Mouse (Mus musculus): ENCODE measurements around the gene Gm49776. TPM values are rescaled to one million over a fixed set of nuclear protein-coding genes. Genes with fewer than 3 reads are reported as not detected.
"Not testable (repeated sequence)": the region's sequence is repeated elsewhere in the genome, so short reads cannot be mapped to it uniquely, and the experiment has no call there.

Gene Gm49776
- 1.7 TPM in 1 of 2 replicates, not detected in the other for polyA plus RNA-seq (2016; fragmentation: Nextera tagmentation; extraction: Ambion mirVana)

GRCm38 (mm10) chr16:18258221-18258620 is at the start of gene Gm49776:
TSS of gene Gm49776 (minus strand) at chr16:18258321.
- no peak for ATAC-seq
- H3K36me3 ChIP-seq: peaks cover 98% of the 10 kb centered on the region
- H3K9ac ChIP-seq: no peak within 1 kb of the TSS
- H3K4me3 ChIP-seq: no peak within 1 kb of the TSS
- no peaks in the 10 kb centered on the region for H3K4me1 ChIP-seq
- H3K27ac ChIP-seq: no peak within 1 kb of the TSS
- H3K9me3 ChIP-seq (replicated peaks): no peaks in the 10 kb centered on the region
- H3K4me2 ChIP-seq: no peak within 1 kb of the TSS
- H3K27me3 ChIP-seq (replicated peaks): no peaks in the 10 kb centered on the region
- WGBS (ENCODE audit: insufficient replicate concordance): 89% methylated on average over 2 of the region's 2 CpGs

DNA sequence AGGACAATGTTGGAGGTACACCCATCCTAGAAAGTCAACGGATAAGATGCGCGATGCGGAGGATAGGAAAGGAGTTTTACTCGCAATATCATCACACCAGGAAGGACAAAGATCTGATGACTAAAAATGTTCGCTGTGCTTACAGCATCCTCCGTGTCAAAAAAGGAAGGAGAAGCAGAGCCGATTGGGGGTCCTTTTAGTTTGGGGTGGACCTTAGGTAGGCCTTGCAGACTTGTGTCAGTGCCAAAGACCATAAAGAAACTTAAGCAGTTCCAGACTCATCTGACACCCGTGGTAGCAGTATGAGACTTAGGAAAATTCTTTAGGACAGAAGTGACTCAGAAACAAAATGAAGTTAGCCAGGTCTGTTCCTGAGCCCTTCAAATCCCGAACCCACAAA is 31.5 kb upstream of the Gm49776 start:
- Histone ChIP-seq H3K9ac (peak overlapping the region; percentile 64), H3K36me3 (peaks cover 32% of the 10 kb centered on the region), H3K4me2 (peak overlapping the region; percentile 94), H3K4me3 (peak overlapping the region; percentile 74), H3K4me1 (peaks cover 37% of the 10 kb centered on the region), H3K27ac (peak overlapping the region; percentile 73)
- WGBS (ENCODE audit: insufficient replicate concordance): 2% methylated on average over 10 of the region's 10 CpGs
- H3K27me3 ChIP-seq (replicated peaks); H3K9me3 ChIP-seq (replicated peaks); ATAC-seq: not testable (repeated sequence)

DNA sequence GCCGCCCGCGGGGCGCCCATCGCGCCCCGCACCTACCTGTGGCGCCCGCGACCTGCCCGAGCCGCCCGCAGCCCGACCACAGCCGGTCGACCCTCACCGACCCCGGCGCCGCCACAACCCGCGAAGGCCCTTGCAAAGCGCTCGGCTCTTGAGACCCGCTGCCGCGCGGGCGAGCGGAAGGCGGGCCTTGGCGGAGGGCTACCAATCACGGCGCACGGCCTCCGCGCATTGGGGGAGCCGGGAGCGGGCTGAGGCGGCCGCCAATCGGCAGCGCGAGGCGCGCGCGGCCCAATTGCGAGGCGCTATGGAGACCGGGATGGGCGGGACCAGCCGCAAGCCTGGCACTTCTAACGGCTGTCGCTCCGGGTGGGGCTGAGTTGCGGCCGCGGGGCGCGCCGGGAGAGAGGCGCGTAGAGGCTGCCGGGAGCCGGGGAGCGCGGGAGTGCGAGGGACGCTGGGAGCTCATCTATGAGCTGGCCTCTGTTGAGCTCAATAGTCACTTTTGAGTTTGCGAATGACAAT is 31.0 kb upstream of the Gm49776 start, which contains the start of gene Dgcr8:
Dgcr8 (minus strand) TSS at position 180 of the 522 bp plus-strand sequence.
- Histone ChIP-seq H3K4me3 (peak within 1 kb of the TSS; percentile 74), H3K27ac (peak within 1 kb of the TSS; percentile 91), H3K9ac (peak within 1 kb of the TSS; percentile 87), H3K4me1 (peaks cover 37% of the 10 kb centered on the region), H3K4me2 (peak within 1 kb of the TSS; percentile 94), H3K9me3 (replicated peaks) (no peaks in the 10 kb centered on the region), H3K36me3 (peaks cover 37% of the 10 kb centered on the region), H3K27me3 (replicated peaks) (no peaks in the 10 kb centered on the region)
- under 1% methylated on average over 65 of the region's 71 CpGs for WGBS (ENCODE audit: insufficient replicate concordance)
- peak; percentile 97 for ATAC-seq

GRCm38 (mm10) chr16:18288581-18289061 is 30.5 kb upstream of the Gm49776 start:
- H3K27me3 ChIP-seq (replicated peaks): no peaks in the 10 kb centered on the region
- H3K4me3 ChIP-seq: peak overlapping the region; percentile 74
- peaks cover 37% of the 10 kb centered on the region for H3K4me1 ChIP-seq
- H3K4me2 ChIP-seq: peak overlapping the region; percentile 94
- no peaks in the 10 kb centered on the region for H3K9me3 ChIP-seq (replicated peaks)
- peaks cover 42% of the 10 kb centered on the region for H3K36me3 ChIP-seq
- WGBS (ENCODE audit: insufficient replicate concordance): under 1% methylated on average over 31 of the region's 31 CpGs
- peak; percentile 88 for ATAC-seq
- peak overlapping the region; percentile 87 for H3K9ac ChIP-seq
- peak overlapping the region; percentile 91 for H3K27ac ChIP-seq

DNA sequence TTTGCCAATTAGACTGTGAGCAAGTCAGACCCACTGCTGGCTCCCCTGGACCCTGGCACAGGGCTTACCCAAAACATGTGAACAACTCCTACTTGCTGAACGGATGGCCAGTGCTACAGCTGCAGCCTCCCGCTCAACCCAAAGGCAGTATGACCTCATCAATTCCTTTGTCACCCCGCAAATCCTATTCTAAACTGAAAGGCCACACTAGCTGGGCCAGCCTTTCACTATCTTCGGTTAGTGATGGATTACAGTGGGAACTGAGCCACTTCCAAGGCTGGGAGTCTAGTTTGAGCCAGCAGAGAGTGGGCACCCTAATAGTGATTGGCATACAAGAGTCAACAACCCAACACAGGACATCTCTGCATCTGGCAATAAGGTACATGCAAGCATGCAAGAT is 30.0 kb upstream of the Gm49776 start:
- 2% methylated on average over 4 of the region's 4 CpGs for WGBS (ENCODE audit: insufficient replicate concordance)
- ATAC-seq: no peak
- H3K4me2 ChIP-seq: peak overlapping the region; percentile 94
- peak overlapping the region; percentile 74 for H3K4me3 ChIP-seq
- H3K27ac ChIP-seq: peak overlapping the region; percentile 91
- H3K27me3 ChIP-seq (replicated peaks): no peaks in the 10 kb centered on the region
- H3K9ac ChIP-seq: peak overlapping the region; percentile 87
- no peaks in the 10 kb centered on the region for H3K9me3 ChIP-seq (replicated peaks)
- H3K4me1 ChIP-seq: peaks cover 37% of the 10 kb centered on the region
- H3K36me3 ChIP-seq: peaks cover 47% of the 10 kb centered on the region

DNA sequence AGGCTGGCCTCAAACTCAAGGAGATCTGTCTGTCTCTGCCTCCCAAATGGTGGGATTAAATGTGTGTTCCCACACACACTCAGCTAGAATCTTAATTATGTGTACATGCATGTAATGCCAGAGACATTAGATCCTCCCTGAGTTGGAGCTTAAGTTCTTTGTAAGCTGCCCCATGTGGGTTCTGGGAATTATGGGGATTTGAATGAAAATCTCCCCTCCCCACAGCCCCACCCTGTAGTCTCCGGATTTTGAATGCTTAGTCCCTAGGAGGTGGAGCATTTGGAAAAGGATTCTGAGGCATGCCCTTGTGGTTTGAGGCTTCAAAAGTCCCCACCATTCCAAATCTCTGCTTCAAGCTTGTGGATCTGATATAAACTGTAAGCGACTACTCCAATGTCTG is 17.0 kb upstream of the Gm49776 start:
- no peaks in the 10 kb centered on the region for H3K27me3 ChIP-seq (replicated peaks)
- no peaks in the 10 kb centered on the region for H3K4me1 ChIP-seq
- peaks cover 99% of the 10 kb centered on the region for H3K36me3 ChIP-seq
- H3K9ac ChIP-seq: no peak overlapping the region
- no peak overlapping the region for H3K27ac ChIP-seq
- WGBS (ENCODE audit: insufficient replicate concordance): 70% methylated on average over 2 of the region's 2 CpGs
- ATAC-seq: no peak
- H3K4me2 ChIP-seq: no peak overlapping the region
- no peak overlapping the region for H3K4me3 ChIP-seq
- H3K9me3 ChIP-seq (replicated peaks): no peaks in the 10 kb centered on the region

GRCm38 (mm10) chr16:18268182-18268581 is 10.1 kb upstream of the Gm49776 start:
- no peaks in the 10 kb centered on the region for H3K9me3 ChIP-seq (replicated peaks)
- no peaks in the 10 kb centered on the region for H3K27me3 ChIP-seq (replicated peaks)
- ATAC-seq: no peak; the same call in 1 of the 2 replicates
- H3K4me2 ChIP-seq: no peak overlapping the region
- H3K9ac ChIP-seq: no peak overlapping the region
- peaks cover 97% of the 10 kb centered on the region for H3K36me3 ChIP-seq
- no peaks in the 10 kb centered on the region for H3K4me1 ChIP-seq
- no peak overlapping the region for H3K27ac ChIP-seq
- H3K4me3 ChIP-seq: no peak overlapping the region
- 88% methylated on average over 5 of the region's 5 CpGs for WGBS (ENCODE audit: insufficient replicate concordance)

- H3K4me1 ChIP-seq: no peaks in the 10 kb centered on the region
- H3K9me3 ChIP-seq (replicated peaks): no peaks in the 10 kb centered on the region
- H3K27me3 ChIP-seq (replicated peaks): no peaks in the 10 kb centered on the region
- WGBS (ENCODE audit: insufficient replicate concordance): 79% methylated on average over 2 of the region's 2 CpGs
- no peak overlapping the region for H3K4me3 ChIP-seq
- no peak overlapping the region for H3K4me2 ChIP-seq
- H3K36me3 ChIP-seq: peaks cover 96% of the 10 kb centered on the region
- ATAC-seq: no peak
- no peak overlapping the region for H3K27ac ChIP-seq
- H3K9ac ChIP-seq: no peak overlapping the region
These were observed 6.9 kb upstream of the Gm49776 start for GRCm38 (mm10) chr16:18265024-18265423.

- no peak overlapping the region for H3K27ac ChIP-seq
- no peak overlapping the region for H3K9ac ChIP-seq
- ATAC-seq: no peak
- peaks cover 29% of the 10 kb centered on the region for H3K4me1 ChIP-seq
- no peaks in the 10 kb centered on the region for H3K27me3 ChIP-seq (replicated peaks)
- peaks cover 91% of the 10 kb centered on the region for H3K36me3 ChIP-seq
- H3K4me2 ChIP-seq: no peak overlapping the region
- no peaks in the 10 kb centered on the region for H3K9me3 ChIP-seq (replicated peaks)
- no peak overlapping the region for H3K4me3 ChIP-seq
- 77% methylated on average over 1 of the region's 1 CpGs for WGBS (ENCODE audit: insufficient replicate concordance)
These were observed 4.3 kb downstream of the Gm49776 start for GRCm38 (mm10) chr16:18253866-18254265.

DNA sequence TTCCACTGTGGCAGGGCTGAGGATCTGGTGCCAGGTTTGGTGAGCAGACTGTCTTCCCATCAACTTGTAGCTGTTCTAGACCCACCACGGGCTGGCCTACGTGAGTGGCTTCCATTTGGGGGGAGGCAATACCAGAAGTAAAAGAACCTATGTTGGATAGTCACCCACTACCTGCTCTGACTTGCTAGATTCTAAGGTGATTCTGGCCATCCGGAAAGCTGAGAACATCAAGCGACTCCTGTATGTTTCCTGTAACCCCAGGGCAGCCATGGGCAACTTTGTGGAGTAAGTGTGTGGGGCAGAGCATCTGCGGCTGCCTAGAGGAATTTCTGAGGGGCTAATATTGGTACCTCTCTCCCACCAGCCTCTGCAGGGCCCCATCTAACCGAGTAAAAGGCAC is 5.4 kb downstream of the Gm49776 start:
- H3K4me3 ChIP-seq: no peak overlapping the region
- ATAC-seq: no peak
- H3K9ac ChIP-seq: no peak overlapping the region
- H3K36me3 ChIP-seq: peaks cover 80% of the 10 kb centered on the region
- H3K4me1 ChIP-seq: peaks cover 29% of the 10 kb centered on the region
- H3K27me3 ChIP-seq (replicated peaks): no peaks in the 10 kb centered on the region
- H3K27ac ChIP-seq: no peak overlapping the region
- 75% methylated on average over 6 of the region's 6 CpGs for WGBS (ENCODE audit: insufficient replicate concordance)
- no peak overlapping the region for H3K4me2 ChIP-seq
- no peaks in the 10 kb centered on the region for H3K9me3 ChIP-seq (replicated peaks)

DNA sequence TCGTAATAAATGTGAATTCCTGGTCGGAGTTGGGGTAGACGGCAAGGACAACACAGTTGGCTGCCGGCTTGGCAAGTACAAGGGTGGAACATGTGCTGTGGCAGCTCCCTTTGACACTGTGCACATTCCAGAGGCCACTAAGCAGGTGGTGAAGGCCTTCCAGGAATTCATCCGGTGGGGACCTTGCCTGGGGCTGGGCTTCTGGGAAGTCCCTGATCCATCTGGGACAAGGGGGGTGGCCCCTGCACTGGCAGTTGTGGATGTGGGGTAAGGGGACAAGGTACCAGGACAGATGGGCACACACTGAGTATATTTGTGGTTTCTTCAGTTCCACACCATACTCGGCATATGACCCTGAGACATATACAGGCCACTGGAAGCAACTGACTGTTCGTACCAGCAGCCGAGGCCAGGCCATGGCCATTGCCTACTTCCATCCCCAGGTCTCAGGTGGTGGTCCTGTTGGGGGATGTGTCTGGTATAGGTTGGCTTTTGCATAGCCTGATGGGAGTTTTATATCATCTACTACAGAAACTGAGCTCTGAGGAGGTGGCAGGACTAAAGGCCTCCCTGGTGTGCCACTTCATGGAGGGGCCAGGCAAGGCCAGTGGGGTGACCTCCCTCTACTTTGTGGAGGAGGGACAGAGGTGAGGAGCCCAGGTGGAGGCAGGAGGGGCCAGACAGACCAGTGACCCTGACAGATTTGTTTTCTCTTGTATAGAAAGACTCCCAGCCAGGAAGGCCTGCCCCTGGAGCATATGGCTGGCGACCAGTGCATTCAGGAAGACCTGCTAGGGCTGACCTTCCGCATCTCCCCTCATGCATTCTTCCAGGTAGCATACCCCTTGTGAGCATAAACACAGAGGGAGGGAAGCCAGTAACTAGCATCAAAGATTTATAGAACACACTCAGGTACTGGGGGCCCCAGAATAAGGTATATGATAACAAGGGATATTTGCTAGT is 7.0 kb downstream of the Gm49776 start:
- H3K9ac ChIP-seq: peak overlapping the region; percentile 95
- peaks cover 45% of the 10 kb centered on the region for H3K4me1 ChIP-seq
- no peak for ATAC-seq
- H3K9me3 ChIP-seq (replicated peaks): no peaks in the 10 kb centered on the region
- H3K27ac ChIP-seq: peak overlapping the region; percentile 90; the same call in 1 of the 2 replicates
- peak overlapping the region; percentile 92 for H3K4me2 ChIP-seq
- peaks cover 76% of the 10 kb centered on the region for H3K36me3 ChIP-seq
- 77% methylated on average over 10 of the region's 10 CpGs for WGBS (ENCODE audit: insufficient replicate concordance)
- H3K27me3 ChIP-seq (replicated peaks): no peaks in the 10 kb centered on the region
- peak overlapping the region; percentile 94 for H3K4me3 ChIP-seq

DNA sequence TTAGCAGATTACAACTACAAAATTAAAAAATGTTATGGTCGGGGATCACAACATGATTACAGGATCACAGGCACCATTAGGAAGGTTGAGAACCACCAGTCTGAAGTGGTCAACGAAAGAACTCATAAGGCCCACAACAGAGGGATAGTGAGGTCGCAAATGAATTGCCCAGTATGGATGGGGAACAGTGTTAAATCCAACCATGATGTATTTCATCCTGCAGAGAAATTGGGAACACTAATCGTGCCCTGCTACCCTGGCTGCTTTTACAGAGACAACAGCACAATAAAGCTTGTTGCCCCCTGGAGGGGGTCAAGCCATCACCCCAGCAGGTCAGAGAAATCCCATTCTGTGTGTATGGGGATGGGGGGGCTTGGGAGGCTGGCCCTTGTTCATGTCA is 7.9 kb downstream of the Gm49776 start:
- no peaks in the 10 kb centered on the region for H3K27me3 ChIP-seq (replicated peaks)
- peak overlapping the region; percentile 90 for H3K27ac ChIP-seq
- 57% methylated on average over 4 of the region's 4 CpGs for WGBS (ENCODE audit: insufficient replicate concordance)
- peak overlapping the region; percentile 95 for H3K9ac ChIP-seq
- H3K4me2 ChIP-seq: peak overlapping the region; percentile 92
- H3K36me3 ChIP-seq: peaks cover 76% of the 10 kb centered on the region
- no peak for ATAC-seq
- peak overlapping the region; percentile 94 for H3K4me3 ChIP-seq
- peaks cover 51% of the 10 kb centered on the region for H3K4me1 ChIP-seq
- H3K9me3 ChIP-seq (replicated peaks): no peaks in the 10 kb centered on the region
